Mouse (Mus musculus) G1E-ER4 (cell line): ENCODE results near the gene E330017A01Rik. TPM values are rescaled to one million over a fixed set of nuclear protein-coding genes. Genes with fewer than 3 reads are reported as not detected.

Source experiments
- GATA1 ChIP-seq: IDR thresholded peaks from one replicate; pipeline ENCODE4 v1.8.0; 2012; ENCODE audit warnings: low read length, inconsistent platforms
- polyA plus RNA-seq: library from polyadenylated mRNA; stranded (reverse); fragments of >175 nt; gene quantifications from 2 replicates; pipeline ENCODE4 v1.2.3, GENCODE M21; 2012

Gene E330017A01Rik
- polyA plus RNA-seq, 1 experiment: not detected

- TF ChIP-seq GATA1: peak; percentile 94
Observed at GRCm38 (mm10) chr16:58669917-58670630, 31.5 kb upstream of the E330017A01Rik start, which contains the start of gene Cpox. TSS of gene Cpox (plus strand) at chr16:58670292.

- peak; percentile 11 for TF ChIP-seq GATA1
Observed at GRCm38 (mm10) chr16:58669264-58669663, 30.7 kb upstream of the E330017A01Rik start.

DNA sequence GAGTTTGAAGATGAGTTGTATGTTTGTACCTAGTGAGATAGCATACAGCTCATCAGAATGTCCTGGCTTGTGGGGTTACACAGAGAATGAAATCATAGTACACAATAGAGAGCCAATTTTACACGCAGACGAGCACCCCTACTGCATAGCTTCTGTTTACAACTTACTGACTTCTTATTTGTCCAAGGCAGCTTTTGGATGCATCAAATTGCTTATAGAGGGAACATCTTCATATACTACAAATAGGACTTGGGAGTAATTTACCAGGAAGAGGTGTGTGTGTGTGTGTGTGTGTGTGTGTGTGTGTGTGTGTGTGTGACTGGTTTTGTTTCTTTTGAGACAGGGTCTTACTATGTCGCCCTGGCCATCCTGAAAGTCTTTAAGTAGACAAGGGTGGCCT lies 30.0 kb upstream of the E330017A01Rik start:
- TF ChIP-seq GATA1: no peak

DNA sequence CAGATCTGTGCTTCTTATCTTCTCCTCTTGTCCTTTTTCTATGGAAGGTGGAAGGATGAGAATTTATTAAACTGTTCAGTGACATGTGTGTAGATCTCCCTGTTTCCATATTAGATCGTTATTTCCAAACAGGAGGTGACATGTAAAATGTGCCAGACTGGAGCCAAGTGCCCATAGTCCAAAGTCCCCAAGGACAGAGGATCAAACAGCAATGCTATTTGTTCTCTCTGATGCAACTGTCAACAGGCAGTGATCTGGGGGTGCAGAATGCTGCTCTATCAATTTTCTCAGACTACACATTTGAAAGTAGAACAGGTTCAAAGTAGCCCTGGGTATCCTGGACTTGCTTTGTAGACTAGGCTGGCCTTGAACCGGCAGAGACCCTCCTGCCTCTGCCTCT lies 25.3 kb upstream of the E330017A01Rik start:
- no peak for TF ChIP-seq GATA1

DNA sequence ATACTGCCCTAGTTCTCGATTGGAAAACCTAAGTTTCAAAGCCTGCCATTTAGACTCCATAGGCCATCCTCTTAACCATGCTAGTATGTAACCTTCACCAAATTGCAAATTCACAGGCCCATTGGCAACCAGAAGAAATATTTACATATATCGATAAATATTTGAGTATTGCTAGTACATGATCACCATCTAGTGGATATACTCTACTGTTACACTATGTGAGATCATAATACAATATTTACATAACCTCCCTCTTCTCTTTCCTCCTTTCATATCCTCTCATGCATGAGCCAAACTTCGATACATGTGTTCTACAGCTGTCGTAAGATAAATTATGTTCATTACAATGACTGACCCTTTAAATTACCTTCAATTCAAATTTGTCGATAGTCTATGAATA lies 24.5 kb upstream of the E330017A01Rik start:
- no peak for TF ChIP-seq GATA1

DNA sequence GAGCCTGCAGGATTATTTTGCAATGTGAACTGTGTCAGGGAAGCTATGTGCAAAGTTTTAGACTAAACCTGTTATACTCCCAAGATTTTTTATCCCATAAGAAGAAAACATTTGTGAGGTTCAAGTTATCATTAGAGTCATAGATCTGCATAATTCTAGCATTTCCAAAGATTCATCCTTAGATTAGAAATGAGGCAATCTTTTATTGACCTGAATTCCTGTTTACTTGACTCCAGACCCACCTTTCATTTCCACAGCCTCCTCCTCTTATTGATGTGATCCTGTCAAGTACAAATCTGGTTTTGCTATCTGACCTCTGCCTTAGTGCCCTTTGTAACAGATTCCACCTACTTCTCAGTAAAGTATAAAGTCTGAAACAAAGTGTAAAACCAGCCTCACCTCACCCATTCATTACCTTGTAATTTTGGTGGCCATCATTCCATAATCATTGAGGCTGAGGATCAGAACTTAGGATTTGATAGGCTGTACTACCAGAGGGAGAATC lies 23.8 kb upstream of the E330017A01Rik start:
- no peak for TF ChIP-seq GATA1

- no peak for TF ChIP-seq GATA1
Observed at GRCm38 (mm10) chr16:58661826-58662225, 23.3 kb upstream of the E330017A01Rik start.

DNA sequence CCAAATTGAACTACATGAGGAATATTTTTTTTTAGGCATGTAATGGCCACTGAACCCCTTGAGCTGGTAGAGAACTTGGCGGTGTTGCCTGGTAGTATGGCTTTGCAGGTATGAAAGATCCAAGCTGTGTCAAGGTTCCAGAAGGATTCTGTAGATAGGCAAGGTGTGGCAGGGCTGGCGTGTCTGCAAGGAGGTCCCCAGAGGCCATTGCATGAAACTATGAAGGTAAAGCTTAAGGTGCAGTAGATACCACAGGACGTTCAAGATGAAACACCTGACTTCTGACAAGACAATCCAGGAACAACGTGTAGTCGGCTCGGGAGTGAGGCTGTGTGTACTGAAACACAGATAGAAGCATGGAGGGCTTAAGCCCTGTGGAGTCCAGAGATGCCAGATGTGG lies 20.1 kb upstream of the E330017A01Rik start:
- no peak for TF ChIP-seq GATA1

- TF ChIP-seq GATA1: no peak
Observed at GRCm38 (mm10) chr16:58656526-58656925, 18.0 kb upstream of the E330017A01Rik start.

GRCm38 (mm10) chr16:58655751-58656150 lies 17.2 kb upstream of the E330017A01Rik start:
- no peak for TF ChIP-seq GATA1

DNA sequence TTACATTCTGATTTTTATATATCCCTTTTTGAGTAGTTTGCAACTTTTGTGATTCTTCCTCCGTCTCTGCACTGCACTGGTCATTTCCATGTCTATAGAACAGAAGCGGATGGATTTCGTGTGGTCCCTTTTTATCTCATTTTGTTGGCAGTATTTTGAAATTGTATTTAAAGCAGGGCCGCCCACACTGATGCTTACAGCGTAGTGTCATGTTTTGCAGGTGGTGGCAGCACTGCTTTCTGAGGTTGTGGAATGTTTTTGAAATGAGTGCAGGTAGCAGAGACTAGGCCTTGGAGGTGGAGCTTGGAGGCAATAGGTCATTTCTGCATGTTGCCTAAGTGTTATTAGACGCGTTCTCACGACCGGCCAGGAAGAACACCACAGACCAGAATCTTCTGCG lies 11.4 kb upstream of the E330017A01Rik start:
- TF ChIP-seq GATA1: no peak

- TF ChIP-seq GATA1: no peak
Observed at GRCm38 (mm10) chr16:58638016-58638415, 523 bp downstream of the E330017A01Rik start.

DNA sequence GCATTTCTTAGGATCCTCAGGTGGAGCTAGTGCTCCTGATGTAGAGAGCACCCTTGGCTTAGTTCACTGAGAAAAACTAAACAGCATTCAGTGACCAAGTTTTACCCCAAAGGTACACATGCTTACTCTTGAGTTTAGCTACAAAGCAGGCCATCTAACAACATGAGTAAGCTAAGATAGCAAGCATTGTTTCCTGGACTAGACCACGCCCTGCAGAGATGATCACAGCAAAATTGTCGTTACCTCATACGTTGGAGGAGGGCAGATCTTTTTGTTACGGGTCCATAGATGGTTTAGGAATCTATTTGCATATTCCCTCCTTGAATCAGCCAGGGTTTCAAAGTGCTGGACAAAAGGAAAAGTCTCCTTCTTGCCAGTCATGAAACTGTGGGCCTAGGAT lies 1.1 kb downstream of the E330017A01Rik start:
- no peak for TF ChIP-seq GATA1

GRCm38 (mm10) chr16:58635866-58636265 lies 2.7 kb downstream of the E330017A01Rik start:
- TF ChIP-seq GATA1: no peak

- no peak for TF ChIP-seq GATA1
Observed at GRCm38 (mm10) chr16:58629736-58630135, 8.8 kb downstream of the E330017A01Rik start.

DNA sequence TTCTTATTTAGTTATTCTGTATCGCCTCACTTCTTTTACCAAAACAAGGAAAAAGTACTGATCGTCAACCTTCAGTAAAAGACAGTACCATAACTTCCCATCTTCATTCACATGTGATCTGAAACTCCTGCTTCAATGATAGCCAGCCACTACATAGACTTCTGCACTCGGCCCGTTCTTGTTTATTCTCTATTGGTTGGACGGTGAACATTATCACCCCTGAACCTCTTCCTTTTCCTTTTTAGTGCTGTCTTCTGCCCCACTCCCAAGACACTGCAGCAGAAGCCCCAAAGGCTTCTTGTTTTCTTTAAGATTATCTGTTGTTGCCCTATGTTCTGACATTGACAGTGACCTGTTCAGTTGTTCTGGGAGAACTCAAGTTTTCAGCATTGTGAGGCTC lies 9.6 kb downstream of the E330017A01Rik start:
- TF ChIP-seq GATA1: no peak

DNA sequence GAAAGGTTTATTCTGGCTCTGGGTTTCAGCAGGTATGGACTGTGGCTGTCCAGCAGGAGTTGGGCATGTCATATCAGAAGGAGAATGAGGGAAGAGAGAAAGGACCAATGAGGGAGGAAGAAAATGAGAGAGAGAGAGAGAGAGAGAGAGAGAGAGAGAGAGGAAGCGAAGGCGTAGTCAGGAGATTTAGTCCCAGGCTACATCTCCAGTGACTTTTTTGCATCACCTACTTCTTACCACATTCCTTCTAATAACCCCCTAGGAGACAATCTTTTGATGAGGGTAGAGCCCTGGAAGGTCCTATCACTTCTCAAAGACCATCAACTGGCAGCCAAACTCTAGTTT lies 10.2 kb downstream of the E330017A01Rik start:
- no peak for TF ChIP-seq GATA1
